Mouse (Mus musculus): Measurements from ENCODE around the gene Mrgbp.

Gene Mrgbp

DNA sequence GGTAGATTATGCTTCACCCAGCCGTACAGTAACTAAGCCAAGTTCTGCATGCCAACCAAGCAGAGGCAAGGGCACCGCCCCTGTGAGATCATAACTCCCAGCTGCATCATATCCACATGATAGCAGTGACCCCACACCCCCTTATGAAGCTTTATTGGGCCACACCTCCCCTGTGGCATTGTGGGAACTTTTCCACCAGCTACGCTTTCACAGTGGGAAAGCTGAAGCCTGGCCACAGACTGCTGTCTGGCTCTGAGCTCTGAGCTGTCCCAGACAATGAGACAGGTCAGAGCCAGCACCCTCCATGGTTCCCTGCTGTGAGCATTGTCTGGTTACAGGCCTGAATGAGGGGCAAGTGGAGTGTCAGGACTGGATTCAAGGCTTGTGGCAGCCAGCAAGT, at the start of gene Mrgbp:
Gene Mrgbp, plus strand, starts transcription at position 303 of the 400 bp plus-strand sequence.
- no peak for DNase-seq (ENCODE audit: extremely low spot score, low read depth, low spot score)

DNA sequence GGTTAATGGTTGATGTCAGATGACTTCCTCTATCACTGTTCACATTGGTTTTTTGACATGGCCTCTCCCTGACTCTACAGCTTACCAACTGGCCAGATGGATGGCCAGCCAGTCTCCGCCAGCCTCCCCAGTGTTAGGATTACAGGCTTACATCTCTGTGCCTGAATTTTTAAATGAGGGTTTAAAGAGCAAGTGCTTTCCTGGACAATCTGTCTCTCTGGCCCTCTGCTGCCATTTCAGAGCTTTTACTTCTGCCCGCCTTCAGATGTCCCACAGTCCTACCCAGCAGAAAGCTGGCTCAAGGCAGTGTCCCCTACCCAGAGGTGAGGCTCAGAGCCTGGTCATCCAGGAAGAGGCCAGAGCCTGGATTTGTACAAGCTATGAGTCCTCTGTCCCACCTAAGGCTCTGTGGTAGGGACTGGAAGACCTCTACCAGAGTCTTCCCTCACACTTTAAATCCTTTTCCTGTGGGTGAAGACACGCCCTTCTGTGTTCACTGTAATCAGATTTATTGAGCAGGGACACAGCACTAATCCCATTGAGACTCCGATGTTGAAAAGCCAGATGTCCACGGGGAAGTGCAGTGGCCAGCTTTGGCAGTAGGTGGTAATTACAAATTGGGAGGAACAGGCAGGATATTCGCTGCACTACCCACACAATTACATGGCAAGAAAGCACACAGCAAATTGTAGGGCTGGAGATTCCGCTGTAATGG, 49.3 kb upstream of the Mrgbp start:
- DNase-seq (ENCODE audit: extremely low spot score, low read depth, low spot score): no peak

DNA sequence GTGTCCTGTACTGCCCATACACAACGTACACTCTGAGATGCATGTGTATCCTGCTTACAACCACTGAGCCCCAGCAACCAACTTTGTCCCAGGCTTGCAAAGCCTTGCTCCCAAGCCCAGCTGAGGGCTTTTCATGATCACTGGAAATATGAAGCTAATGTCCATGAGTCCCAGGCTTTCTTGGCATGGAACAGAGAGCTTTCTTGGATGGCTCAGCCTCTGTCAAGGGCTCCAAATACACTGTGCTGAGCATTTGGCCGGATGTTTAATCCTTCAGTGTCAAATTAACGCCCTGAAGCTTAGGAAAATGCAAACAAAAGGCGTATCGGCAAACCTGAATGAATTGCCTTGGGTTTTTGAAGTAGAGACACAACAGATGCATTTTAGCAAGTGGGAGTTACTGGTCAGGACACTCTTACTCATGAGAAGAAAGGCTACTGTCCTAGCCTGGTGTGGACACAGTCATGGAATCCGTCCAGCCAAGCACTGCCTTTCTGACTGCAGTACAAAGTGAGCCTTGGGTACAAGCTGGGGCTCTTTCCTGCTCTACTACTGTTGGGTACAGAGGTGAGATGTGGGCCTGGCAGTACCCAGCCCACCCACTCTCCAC, 48.6 kb upstream of the Mrgbp start:
- no peak for DNase-seq (ENCODE audit: extremely low spot score, low read depth, low spot score)

DNA sequence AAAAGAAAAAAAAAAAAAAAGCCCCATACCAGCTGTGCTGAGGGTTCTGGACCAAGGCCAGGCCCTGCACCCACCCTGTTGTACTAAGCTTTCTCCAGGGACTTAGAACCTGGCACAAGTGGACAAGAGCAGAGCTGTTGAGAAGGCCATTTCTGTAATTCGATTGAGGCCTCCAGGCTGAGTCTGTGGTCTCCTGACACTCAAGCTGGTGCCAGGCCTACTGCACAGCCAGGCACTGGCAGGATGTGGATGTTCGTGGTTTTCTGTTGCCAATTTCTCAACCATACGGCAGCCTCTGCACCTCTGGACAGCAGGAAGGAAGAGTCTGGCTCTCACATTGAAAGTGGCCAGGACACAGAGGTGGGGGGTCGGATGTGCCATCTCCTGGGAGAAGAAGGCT, 47.9 kb upstream of the Mrgbp start:
- no peak for DNase-seq (ENCODE audit: extremely low spot score, low read depth, low spot score)

DNA sequence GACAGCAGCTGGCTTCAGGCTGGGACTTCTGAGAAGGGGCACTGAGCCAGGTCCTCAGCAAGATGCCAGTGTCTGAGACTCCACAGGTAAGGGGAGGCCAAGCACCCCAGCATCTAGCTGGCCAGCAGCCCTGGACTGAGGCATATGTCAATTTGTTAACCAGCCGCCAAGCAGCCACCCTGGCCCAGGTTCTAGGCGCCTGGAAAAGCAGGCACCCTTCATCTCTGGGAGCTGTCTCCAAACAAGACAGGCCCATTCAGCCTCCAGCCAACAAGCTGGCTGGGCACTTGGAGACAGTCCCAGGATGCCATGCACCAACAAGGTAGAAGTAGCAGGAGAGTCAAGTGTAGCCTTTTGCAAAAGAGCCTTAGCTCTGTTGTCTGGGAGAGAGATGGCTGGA, 37.4 kb upstream of the Mrgbp start:
- no peak for DNase-seq (ENCODE audit: extremely low spot score, low read depth, low spot score)

DNA sequence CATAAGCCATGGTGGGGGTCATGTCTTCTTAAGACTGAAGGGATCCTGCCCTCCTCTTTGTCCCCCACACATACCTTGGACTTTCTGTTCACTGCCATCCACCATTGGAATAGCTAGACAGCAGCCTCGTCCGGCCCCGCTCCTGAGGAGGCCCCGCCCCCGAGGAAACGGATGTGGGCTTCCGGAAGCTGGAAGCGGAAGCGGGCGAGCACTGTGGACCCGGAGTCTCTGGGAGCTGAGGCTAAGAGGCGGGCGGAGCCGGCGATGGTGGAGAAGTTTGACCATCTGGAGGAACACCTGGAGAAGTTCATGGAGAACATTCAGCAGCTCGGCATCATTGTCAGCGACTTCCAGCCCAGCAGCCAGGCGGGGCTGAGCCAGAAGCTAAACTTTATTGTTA, 36.1 kb upstream of the Mrgbp start:
- DNase-seq (ENCODE audit: extremely low spot score, low read depth, low spot score): no peak

DNA sequence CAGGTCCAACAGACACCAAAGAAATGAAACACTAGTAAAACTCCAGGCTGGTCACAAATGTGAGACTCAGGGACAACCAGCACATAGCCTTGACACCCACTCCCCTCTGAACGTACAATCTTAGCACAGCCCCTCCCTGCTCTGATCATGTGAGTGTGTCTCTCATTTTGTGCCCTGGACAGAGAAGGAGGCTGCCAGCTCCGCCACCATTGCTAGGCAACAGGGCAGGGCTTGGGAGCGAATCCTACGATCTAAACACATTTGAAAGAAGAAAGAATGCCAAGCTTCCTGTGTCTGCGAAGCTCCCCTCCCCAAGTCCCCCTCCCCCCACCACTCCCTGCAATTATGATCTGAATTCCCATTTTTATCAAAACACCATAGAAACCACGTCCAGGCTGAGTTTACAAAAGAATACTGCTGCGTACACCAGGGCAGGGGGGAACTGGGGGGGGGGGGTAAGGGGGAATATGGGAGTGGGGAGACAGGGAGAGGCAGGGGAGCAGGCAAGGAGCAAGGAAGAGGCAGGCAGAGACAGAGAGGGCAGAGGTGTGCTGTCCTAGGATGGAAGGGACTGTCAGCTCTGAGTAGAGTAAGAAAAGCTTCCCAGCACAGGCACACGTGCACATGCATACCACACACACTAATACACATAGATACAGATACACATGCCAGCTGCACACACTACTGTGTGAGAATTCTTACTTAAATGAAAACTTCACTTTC, 33.6 kb upstream of the Mrgbp start:
- no peak for DNase-seq (ENCODE audit: extremely low spot score, low read depth, low spot score)

DNA sequence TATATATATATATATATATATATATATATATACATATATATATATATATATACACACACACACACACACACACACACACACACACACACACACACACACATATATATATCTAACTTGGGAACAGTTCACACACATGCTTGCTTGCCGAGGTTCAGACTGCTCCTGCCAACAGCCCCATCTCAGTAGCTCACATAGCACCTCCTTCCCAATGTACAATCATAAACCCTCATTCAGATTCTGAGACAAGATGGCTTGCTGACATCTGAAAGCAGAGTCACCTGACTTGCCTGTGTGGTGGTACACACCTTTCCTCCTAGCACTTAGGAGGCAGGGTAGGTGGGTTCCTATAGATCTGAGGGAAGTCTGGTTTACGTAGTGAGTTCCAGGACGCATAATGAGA, 28.8 kb upstream of the Mrgbp start:
- DNase-seq (ENCODE audit: extremely low spot score, low read depth, low spot score): no peak

DNA sequence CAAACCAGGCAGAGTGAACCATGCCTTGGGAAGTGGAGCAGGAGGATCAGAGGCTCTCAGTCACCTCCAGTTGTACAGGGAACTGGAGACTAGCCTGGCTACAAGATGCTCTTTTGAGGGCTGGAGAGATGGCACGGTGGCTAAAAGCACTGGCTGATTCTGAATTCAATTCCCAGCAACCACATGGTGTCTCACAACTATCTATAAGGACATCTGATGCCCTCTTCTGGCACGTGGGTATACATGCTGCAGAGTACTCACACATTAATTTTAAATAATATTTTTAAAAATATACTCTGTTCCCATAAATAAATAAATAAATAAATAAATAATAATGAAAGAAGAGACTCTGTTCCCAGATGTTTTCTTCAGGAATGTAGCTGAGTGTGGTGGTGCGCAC, 25.9 kb upstream of the Mrgbp start:
- DNase-seq (ENCODE audit: extremely low spot score, low read depth, low spot score): no peak

DNA sequence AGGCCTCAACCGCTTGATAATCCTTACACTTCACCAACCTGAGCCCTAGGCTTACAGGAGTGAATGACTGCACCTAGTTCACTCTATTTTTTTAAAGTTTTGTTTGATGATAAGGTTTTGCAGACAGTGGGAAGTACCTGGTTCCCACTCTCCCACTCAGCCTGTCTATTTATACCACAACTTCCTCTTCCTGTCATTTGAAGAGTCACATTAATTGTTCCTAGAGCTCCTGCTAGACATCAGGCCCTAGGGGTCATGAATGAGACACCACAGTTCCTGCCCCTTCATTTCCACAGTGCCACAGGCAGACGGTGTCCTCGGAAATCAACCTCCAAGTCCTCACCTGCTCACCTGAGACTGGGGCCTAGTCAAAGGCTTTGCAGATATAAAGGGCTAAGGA, 24.6 kb upstream of the Mrgbp start:
- no peak for DNase-seq (ENCODE audit: extremely low spot score, low read depth, low spot score)

DNA sequence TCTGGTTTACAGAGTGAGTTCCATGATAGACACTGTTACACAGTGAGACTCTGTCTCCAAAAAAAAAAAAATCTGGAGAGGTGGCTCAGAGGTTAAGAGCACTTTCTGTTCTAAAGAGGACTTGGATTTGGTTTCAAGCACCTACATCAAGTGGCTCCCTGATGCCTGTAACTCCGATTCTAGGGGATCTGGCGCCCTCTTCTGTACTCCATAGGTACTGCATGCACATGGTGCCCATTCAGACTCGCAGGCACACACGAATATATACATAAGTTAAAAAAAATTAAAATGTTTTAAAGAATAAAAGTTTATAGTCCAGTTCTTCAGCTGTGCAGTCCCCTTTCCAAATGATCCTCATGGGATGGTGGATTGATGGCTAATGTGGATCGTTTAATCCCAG, 20.9 kb upstream of the Mrgbp start:
- DNase-seq (ENCODE audit: extremely low spot score, low read depth, low spot score): no peak

DNA sequence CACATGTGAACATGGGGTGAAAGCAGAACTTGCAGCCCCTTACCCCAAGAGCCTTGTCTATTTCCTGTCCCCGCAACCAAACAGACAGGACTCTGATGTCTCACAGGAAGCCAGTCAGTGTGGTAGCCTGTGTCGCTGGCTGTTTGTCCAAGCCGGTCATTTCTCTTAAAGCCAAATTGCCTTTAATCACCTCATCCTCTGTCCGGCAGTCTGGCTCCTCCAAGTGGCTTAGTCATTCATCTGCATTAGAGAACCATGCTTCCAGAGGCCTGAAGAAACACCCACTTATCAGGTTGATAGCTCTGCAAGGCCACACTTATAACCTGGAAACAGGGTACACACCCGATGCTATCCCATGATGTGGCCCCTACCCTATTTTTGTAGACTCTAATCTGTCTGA, 19.0 kb upstream of the Mrgbp start:
- DNase-seq (ENCODE audit: extremely low spot score, low read depth, low spot score): no peak

DNA sequence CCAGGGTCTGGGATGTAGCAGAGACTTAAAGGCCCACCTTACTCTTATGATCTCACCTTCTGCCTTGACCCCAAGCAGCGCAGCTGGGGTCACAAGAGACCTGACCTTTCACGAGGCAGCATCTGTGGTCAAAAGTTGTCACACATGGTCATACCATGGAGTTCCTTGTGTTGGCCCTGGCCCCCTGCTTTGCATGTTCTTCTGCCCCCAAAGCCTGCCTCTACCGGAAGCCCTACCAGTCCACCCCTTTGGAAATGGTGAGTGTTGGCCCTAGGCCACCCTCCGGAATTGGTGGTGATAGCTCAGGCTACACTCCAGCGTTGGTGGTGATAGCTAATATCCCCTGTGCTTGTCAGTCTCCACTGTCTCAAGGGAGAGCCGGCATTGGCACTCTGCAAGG, 17.8 kb upstream of the Mrgbp start:
- no peak for DNase-seq (ENCODE audit: extremely low spot score, low read depth, low spot score)

DNA sequence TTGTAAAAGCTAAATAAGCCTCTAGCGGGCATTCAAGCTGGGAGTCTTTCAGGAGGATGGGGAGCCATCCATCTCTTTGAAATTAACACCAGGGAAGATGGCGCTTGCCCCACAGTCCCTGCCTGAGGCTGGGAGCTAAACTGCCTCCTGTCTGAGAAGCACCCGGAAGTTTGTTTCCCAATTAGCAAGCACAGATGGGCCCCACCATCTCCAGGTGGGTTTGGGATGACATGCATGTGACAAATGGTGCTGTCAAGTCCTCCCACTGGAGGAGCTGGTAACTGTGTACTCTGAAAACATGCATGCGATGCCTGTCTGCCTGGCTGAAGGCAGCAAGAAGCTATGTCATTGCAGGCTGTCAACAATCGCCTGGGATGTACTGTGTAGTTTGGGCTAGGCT, 17.3 kb upstream of the Mrgbp start:
- DNase-seq (ENCODE audit: extremely low spot score, low read depth, low spot score): no peak

DNA sequence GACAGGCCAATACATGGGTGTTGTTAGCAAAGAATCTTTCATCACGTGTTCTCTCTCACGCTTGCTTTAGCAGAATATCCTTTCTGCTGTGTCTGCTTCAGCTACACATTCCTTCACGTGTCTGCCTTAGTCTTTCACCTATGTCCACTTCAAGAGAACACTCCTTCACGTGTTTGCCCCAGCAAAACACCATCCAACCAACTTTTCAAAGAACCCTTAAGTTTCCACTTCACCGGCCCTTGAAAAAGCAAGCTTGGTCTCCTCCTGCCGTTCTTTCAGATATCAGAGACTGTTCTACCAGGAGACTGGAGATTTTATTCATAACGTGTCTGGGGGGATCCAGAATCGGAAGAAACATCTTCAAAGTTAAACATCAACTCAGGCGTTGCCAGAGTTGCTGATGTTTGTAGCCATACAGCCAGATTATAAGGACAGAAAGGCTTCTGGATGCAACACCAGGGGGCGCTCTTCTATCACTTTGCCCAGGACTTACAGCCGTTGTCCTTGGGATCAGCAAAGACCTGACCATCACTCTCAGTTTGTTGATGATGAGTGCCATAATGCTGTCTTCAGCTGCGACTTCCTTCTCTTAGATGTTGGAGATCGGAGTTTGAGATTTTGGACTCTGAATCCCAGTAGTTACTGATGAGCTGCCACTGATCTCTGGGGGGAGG, 14.7 kb upstream of the Mrgbp start:
- DNase-seq (ENCODE audit: extremely low spot score, low read depth, low spot score): no peak

DNA sequence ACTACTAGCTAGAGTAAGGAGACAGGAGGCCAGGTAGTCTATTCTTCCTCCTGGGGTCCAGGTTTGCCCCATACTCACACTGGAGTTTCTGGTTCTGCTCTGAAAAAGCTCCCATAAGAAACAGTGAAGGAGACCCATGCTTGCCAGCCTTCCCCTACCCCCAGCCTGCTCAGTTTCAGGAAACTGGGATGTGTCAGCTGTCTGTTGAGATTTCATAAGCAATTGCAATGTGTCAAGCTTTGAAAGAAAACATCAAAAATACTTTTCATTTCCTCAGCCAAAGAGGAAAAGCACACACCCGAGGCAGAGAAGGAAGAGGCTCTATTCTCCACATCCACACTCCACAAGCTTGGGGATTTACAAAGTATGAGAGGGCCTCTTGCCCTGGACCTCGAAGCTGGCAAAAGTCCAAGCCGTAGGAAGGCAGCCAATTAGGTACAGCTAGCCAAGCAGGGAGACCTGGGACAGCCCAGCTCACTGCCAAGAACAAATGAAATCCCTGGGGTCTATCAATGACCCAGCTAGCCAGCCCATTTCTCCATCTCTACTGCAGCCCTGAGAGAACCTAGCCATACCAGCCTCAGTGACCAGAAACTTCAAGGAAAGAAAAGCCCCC, 12.0 kb upstream of the Mrgbp start:
- DNase-seq (ENCODE audit: extremely low spot score, low read depth, low spot score): no peak

DNA sequence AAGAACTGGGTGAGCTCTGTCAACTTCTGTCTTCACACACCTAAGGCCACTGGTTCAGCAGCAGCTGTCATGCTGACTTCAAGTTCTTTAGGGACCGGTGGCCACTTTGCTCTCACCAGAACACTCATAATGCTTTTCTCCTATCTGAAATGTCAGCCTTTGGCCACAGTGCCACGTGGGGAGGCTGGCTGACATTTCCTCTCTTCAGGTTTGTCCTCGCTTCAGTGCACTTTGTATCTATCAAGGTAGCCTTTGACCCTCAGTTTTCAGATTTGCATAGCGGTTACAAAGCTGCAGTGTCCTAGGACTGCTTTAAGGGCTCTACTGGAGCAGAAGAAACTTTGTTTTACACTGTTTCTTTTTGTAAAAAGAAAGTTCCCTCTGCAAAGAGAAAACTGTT, 4.6 kb upstream of the Mrgbp start:
- no peak for DNase-seq (ENCODE audit: extremely low spot score, low read depth, low spot score)

DNA sequence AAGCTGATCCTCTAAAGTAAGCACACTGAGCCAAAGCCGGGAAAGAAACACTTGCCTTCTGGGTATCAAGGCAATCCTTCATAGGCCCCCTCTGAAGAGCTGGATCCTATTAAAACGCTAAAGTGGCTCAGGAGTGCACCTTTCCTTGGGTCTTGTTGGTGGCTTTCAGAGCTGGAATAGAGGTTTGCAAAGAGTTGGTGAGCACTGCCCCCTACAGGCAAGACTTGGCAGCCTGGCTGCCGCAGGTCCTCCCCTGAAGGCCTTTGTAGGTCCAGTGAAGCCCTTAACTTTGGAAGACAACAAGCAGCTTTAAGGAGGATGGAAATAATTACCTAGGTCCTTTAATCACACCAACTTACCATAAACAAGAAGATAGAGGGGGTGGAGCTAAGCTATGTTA, 2.4 kb upstream of the Mrgbp start:
- DNase-seq (ENCODE audit: extremely low spot score, low read depth, low spot score): peak; percentile 54

DNA sequence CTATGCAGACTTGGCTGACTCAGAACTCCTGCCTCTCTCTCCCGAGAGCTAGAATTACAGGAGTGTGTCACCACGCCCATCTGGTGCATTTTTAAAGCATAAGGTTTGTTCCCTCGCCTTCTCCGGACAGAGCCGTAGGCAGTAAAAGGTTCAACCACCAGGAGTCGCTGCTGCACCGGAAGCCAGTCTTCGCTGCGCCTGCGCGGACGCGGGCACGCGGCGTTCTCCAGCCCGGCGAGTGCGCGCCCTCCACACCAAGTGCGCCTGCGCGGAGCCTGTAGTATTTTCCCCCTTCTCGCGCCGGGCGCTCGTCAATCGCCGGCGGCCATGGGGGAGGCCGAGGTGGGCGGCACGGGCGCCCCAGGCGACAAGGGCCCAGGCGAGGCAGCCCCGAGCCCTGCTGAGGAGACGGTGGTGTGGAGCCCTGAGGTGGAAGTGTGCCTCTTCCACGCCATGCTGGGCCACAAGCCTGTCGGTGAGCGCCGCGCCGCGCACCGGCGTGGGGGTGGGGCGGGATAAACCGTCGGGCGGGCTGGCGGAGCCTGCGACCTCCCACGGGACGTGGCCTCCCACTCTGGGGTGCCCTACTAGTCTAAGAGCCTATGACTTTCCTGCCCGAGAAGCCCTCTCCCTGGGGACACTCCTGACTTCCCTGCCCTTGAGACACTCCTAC, 1.5 kb downstream of the Mrgbp start:
- DNase-seq (ENCODE audit: extremely low spot score, low read depth, low spot score): peak; percentile 96

DNA sequence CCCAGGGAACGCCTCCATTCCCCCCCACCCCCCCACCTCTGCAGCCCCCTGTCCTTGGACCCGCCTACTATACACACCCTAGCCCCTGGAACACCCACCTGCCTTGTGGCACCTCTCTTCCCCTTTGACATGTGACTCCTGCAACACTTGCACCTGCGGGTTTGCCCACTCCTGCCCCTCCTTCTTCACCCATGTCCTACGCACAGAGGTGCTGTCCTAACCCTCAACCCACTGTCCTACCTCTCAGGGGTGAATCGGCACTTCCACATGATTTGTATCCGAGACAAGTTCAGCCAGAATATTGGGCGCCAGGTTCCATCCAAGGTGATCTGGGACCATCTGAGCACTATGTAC, 2.0 kb downstream of the Mrgbp start:
- no peak for DNase-seq (ENCODE audit: extremely low spot score, low read depth, low spot score)

DNA sequence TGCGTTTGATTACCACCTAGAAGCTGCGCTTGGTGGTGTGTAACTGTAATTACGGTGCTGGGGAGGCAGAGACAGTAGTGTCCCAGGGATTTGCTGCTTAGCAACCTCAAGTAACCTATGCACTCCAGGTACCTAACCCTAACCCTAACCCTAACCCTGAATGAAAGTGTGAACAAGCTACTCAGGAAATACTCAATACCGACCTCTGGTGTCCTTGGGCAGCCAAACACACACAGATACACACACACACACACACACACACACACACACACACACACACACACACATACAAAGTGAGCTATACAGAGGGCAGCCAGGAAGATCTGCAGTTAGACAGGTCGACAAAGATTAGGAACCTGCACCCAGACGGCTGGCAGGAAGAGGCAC, 7.6 kb downstream of the Mrgbp start:
- no peak for DNase-seq (ENCODE audit: extremely low spot score, low read depth, low spot score)

Data from hindlimb bud, embryonic 11.5 days (tissue).